Mouse (Mus musculus) T-helper 2 cell (primary cell): Measurements from ENCODE around the gene Antxr1.

ENCODE experiments used
- in situ Hi-C: fragments of 300-600 bp; cut with MboI, MseI; formaldehyde crosslinking; loops from one replicate; pipeline ENCODE4 v1.15.1; 2025; ENCODE audit warnings: high pct_unique_total_duplicates

Gene Antxr1

GRCm38 (mm10) chr6:87335091-87335934, at the start of gene Antxr1:
Gene Antxr1, minus strand, starts transcription at chr6:87335821.
- in situ Hi-C loops: no loop called here

DNA sequence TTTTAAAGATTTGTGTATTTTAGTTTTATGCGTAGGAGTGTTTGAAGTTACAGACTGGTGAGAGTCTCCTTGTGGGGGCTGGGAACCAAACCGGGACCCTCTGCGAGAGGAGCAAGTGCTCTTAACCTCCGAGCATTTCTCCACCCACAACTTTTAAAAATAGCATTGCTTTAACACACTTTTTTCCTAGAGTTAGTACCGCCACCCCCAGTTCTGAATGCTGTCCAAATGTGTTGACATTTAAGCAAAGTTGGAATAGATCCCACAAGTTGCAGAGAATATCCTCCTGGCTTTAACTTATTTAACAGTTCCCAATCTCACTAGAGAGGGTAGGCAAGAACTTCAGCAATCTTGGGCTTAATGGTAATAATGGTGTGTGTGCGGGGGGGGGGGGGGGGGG, 49.1 kb upstream of the Antxr1 start:
- in situ Hi-C loops: no loop called here

DNA sequence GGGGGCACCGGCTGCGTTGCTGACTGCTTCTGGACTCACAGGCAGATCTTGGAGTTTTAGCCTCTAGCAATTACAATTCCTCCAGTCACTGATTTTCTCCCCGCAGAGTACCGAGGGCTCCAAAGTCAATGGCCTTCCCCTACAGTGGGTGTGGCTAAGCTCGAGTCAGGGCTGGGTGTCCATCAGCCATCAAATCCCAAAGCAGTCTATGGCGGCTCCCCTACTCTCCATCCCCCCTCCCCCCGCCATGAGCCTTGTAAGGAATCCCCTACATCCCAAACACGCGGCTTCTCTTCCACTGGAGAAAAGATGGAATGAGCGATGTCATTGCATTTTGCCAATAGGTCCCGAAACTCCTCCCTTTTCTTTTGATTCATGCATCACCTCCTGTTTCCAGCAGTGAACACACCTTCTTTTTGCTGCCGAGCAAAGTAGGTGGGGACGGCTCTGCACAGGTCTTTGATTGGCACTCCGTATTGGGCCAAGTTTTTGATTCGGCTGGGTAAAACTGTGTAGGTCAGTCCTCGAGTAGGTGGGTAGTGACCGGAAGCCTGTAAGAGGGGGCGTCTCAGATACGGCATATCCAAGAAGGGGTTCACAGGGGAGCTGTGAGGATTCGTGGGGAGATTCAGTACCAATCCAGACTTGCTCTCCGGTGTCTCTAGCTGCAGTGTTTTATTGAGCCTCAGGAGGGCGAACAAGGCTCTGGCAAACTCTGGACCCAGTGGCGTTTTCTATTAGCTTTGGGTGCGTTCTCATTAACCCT, 48.5 kb upstream of the Antxr1 start:
- in situ Hi-C loops: no loop called here

- in situ Hi-C loops: no loop called here
These were observed 37.4 kb upstream of the Antxr1 start, which contains the start of gene Gkn2 for GRCm38 (mm10) chr6:87373057-87373456. Gene Gkn2, plus strand, starts transcription at chr6:87373357.

DNA sequence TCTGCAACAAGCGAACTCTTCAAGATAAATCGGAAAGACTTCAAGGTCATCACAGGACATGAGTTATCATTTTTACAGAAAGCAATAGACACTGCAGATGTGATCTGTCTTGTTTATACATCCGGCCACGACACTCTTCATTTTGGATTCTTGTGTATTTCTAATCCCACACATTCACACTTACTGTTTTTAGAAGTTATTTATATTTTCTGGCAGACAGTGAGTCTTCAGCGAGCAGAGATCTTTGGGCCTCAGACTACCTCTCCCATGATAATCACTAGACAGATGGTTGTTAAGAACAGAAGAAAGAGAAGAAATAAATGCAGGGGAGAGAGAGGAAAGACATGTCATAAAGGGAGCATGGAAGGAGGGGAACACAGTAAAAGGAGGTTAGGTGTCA, 33.6 kb upstream of the Antxr1 start:
- in situ Hi-C loops: loop anchor here (10.0 kb wide), 1 partner anchor 734 kb away; no protein-coding TSS in a partner anchor

DNA sequence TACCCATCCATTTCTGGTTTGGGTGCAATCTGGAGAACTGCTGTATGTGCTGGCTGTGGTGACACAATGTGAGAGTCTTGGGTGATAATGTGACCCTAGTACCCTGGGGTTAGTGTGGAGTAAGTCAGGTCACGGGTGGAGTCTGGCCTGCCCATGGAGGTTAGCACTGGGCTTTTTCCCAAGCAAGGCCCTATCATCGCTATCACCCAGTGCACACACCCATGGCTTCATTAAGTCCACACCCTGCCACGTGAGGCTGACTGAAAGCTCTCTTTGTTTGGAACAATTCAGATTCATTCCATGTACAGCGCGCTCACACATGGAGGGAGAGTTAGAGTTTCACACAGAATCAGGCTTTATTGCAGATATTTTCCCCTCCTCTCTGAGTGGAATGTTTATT, 18.8 kb upstream of the Antxr1 start:
- in situ Hi-C loops: no loop called here

GRCm38 (mm10) chr6:87350829-87351228, 15.2 kb upstream of the Antxr1 start, which contains the start of gene Gkn1:
Gene Gkn1, minus strand, starts transcription at chr6:87350942.
- in situ Hi-C loops: no loop called here

DNA sequence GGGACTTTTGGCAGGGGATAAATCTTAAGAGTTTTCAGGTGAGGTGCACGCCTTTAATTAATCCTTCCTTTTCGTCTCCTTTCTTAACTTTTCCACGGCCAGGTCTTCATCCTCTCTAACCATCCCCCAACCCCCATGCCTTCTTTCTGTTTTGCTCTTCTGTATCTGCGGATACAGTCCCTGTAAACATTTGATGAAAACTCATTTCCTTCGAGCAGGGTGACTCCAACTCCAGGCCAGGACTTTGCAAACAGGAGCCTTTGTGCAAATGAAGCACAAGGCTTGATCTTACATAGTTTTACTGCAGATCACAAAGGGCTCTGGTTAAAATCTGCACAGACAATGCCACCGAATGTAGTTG, 294 bp upstream of the Antxr1 start:
- in situ Hi-C loops: no loop called here

DNA sequence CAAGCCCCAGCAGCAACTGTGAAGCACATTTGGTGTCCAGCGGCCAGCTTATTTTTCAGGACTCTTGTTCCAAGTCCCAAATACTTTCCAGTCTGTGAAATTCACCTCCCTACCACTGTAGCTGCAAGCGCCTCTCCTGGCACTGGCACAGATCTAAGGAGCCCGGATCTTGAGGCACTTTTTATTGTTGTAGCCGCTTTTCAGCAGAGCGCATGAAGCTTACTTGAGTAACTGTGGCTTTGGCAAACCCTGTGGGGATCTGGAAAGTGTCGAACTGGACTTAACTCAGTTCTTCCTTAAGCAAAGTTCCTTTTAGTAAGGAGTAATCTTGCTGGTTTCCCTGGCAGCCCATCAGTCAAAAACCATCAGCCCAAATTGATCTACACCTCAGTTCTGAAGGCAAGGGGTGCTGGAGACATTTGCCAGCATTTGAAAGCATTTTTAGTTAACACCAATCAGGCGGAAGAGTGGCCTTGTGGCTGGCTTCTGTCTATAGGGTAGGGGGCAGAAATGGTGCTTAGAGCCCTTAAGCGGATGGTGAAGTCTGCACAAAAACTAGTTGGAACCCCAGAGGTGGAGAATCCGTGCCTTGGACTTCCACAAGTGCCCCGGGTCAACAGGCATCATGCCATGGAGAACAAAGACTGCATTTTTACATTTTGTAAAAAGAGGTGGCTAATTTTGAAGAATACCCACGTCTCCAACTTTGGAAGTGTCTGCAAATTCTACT, 1.1 kb downstream of the Antxr1 start:
- in situ Hi-C loops: no loop called here

DNA sequence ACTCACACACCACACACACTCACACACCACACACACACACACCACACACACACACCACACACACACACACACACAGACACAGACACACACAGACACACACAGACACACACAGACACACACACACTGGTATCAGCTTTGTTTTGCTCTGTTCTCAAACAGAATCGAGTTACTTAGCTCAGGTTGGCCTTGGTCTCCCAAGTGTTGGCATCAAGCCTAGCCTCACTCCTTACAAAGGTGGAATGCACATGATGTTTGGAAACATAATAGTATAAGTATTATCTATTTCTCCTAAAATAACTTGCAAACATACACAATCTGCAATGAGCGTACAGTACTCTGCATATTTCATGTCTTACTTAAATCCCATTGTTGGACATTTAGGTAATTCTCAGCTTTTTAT, 3.2 kb downstream of the Antxr1 start:
- in situ Hi-C loops: no loop called here

- in situ Hi-C loops: loop anchor here (5.0 kb wide), 1 partner anchor 226 kb away; the partner anchor contains the start of gene D6Ertd527e
These were observed 7.1 kb downstream of the Antxr1 start for GRCm38 (mm10) chr6:87328265-87329173.

DNA sequence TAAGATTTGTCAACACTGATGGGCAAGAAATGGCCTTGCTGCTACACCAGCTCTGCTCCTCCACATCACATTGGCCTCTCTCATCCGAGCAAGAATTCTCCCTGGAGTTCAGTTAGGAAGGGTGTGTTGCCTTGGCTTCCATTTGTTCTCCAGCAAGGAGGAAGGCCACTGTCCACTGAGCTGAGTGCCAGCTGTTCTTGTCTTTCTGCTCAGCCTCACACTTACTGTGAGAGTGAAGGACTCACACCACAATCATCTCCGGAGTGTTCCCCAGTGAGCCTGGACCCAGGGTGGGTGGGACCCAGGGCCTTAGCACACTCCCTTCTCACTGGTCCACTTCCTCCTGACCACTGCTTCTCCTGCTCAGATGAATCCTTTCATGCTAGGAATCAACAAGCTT, 8.7 kb downstream of the Antxr1 start:
- in situ Hi-C loops: loop anchor here (5.0 kb wide), 1 partner anchor 225 kb away; the partner anchor contains the start of gene D6Ertd527e

DNA sequence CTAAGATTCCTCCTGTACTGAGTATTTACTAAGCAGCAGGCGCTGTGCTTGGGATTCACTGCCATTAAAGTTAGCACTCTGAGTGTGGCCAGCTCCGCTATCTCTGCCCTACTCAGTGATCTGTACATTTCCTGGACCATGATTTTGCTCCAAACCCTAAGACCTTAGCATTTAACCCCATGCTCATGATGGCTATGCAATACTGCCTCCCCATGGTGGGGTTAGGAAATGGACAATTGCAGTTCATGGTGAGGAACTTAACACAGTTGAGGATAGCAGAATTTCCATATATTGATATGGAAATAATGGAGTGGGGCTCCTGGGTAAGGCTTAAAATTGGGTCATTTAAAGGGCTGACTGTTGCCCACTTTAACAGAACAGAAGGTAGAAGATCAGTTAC, 12.2 kb downstream of the Antxr1 start:
- in situ Hi-C loops: no loop called here

GRCm38 (mm10) chr6:87318651-87319050, 17.0 kb downstream of the Antxr1 start:
- in situ Hi-C loops: no loop called here

DNA sequence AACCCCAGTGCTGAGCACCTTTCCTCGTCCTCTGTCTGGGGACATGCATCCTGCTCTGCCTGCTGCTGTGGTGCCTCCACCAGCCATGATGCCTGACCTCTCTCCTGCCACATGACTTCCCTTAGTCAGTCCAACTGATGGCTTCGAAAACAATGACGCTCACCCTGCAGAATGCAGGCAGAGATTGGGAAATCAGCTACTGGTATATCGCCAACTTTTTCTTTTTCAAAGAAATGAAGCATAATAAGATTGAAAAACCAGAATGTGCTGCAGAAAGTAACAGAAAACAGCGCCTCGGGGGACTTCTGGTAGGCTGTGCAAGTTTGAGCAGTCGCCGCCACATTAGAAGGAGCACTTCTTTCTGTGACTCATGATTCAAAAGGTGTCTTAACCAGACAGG, 18.7 kb downstream of the Antxr1 start:
- in situ Hi-C loops: no loop called here

- in situ Hi-C loops: no loop called here
These were observed 22.9 kb downstream of the Antxr1 start for GRCm38 (mm10) chr6:87312761-87313160.

GRCm38 (mm10) chr6:87304486-87304885, 31.1 kb downstream of the Antxr1 start:
- in situ Hi-C loops: no loop called here

DNA sequence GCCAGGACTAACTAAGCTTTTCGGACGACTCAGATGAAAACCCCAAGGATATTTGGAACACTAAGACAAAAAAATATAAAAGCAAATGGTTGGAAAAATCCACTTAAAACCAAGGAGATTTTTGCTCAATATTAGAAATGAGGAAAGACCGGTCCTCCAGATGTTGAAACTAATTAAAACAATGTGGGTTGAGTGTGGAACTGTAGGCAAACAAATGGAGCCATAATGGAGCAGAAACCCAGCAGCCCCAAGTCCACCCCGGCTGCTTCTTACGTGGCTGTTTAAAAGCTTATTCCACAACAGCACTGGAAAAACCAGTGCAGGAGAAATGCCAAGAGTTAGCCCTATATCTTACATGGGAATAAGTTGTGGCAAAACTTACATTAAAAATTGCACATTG, 32.9 kb downstream of the Antxr1 start:
- in situ Hi-C loops: no loop called here

DNA sequence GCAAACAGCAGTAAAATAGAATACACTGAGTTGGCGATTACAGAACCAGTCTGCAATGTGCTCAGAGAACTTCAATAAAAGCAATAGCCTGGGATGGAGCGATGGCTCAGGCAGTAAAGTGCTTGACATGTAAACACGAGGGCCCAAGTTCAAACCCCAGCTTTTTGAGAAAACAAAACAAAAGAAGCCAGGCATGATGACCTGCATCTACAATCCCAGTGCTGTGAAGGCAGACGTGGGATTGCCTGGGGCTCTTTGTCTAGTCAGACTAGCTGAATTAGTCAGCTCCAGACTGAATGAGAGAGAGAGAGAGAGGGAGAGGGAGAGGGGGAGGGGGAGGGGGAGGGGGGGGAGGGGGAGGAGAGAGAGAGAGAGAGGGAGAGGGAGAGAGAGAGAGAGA, 33.6 kb downstream of the Antxr1 start:
- in situ Hi-C loops: no loop called here

- in situ Hi-C loops: no loop called here
These were observed 40.7 kb downstream of the Antxr1 start for GRCm38 (mm10) chr6:87294904-87295303.
